Mouse (Mus musculus) kidney, adult 10 weeks (tissue): ENCODE data around the gene Olfr689. TPM values are rescaled to one million over a fixed set of nuclear protein-coding genes. Genes with fewer than 3 reads are reported as not detected.

Experiments used
- polyA plus RNA-seq: library from polyadenylated mRNA; stranded (reverse); fragments of 350-450 nt; fragmentation: Illumina TruSeq; extraction: RNeasy Lipid Tissue Mini Kit (QIAGEN cat#74804); gene quantifications from one replicate; pipeline ENCODE4 v1.2.3, GENCODE M21; 2014; ENCODE audit warnings: low read depth, low replicate concordance

Olfr689 gene
- not detected for polyA plus RNA-seq

GRCm38 (mm10) chr7:105310865-105311264 is at the start of gene Olfr689:
Gene Olfr689, plus strand, starts transcription at chr7:105311165.

GRCm38 (mm10) chr7:105287795-105288194 is 23.2 kb upstream of the Olfr689 start, which contains the start of gene Olfr688:
Gene Olfr688, plus strand, starts transcription at chr7:105288095.

GRCm38 (mm10) chr7:105334004-105334403 is 23.0 kb downstream of the Olfr689 start, which contains the start of gene Olfr690:
Gene Olfr690, minus strand, starts transcription at chr7:105334104.

GRCm38 (mm10) chr7:105342170-105342569 is 31.2 kb downstream of the Olfr689 start, which contains the start of gene Olfr691:
Gene Olfr691, minus strand, starts transcription at chr7:105342270.

GRCm38 (mm10) chr7:105367930-105368329 is 57.0 kb downstream of the Olfr689 start, which contains the start of gene Olfr692:
Gene Olfr692, plus strand, starts transcription at chr7:105368230.

Other genes with a start within 250 kb of the Olfr689 start
- gene Olfr678, start 246.7 kb upstream of the Olfr689 start, polyA plus RNA-seq, result not detected
- gene Olfr679, start 230.0 kb upstream of the Olfr689 start, polyA plus RNA-seq, result not detected
- gene Olfr680-ps1, start 218.3 kb upstream of the Olfr689 start, polyA plus RNA-seq, result not detected
- gene Olfr681, start 194.3 kb upstream of the Olfr689 start, polyA plus RNA-seq, result not detected
- gene Olfr683, start 164.2 kb upstream of the Olfr689 start, polyA plus RNA-seq, result not detected
- gene Olfr684, start 147.5 kb upstream of the Olfr689 start, polyA plus RNA-seq, result not detected
- gene Olfr685, start 125.2 kb upstream of the Olfr689 start, polyA plus RNA-seq, result not detected
- not detected for gene Olfr686, start 103.7 kb upstream of the Olfr689 start, polyA plus RNA-seq
- not detected for gene Olfr688, start 23.1 kb upstream of the Olfr689 start, polyA plus RNA-seq
- gene Olfr690, start 22.9 kb downstream of the Olfr689 start, polyA plus RNA-seq, result not detected
- not detected for gene Olfr691, start 31.1 kb downstream of the Olfr689 start, polyA plus RNA-seq
- gene Olfr692, start 57.1 kb downstream of the Olfr689 start, polyA plus RNA-seq, result not detected
- gene Gm5901, start 63.9 kb downstream of the Olfr689 start, polyA plus RNA-seq, result not detected
- gene Fam160a2, start 88.9 kb downstream of the Olfr689 start, polyA plus RNA-seq, result 12.0 TPM
- not detected for gene Cnga4, start 93.4 kb downstream of the Olfr689 start, polyA plus RNA-seq
- not detected for gene Cckbr, start 114.6 kb downstream of the Olfr689 start, polyA plus RNA-seq
- gene Cavin3, start 171.1 kb downstream of the Olfr689 start, polyA plus RNA-seq, result 3.4 TPM
- gene Smpd1, start 243.2 kb downstream of the Olfr689 start, polyA plus RNA-seq, result 9.9 TPM